Mouse (Mus musculus) lung, adult 2 months (tissue): ENCODE data around the gene Itga2b. TPM values are rescaled to one million over a fixed set of nuclear protein-coding genes. Genes with fewer than 3 reads are reported as not detected.
"Not testable (repeated sequence)": the region's sequence is repeated elsewhere in the genome, so short reads cannot be mapped to it uniquely, and the experiment has no call there.

ENCODE experiments used
- DNase-seq: peaks from one replicate; pipeline ENCODE4 v3.0.0; 2022
- H3K4me1 ChIP-seq: fragments of 200-500 bp; 2 replicates; pipeline ENCODE4 v1.6.1; 2011; ENCODE audit warnings: low read length; ENCODE audit not compliant: control insufficient read depth, insufficient read depth
- H3K4me3 ChIP-seq: fragments of 200-500 bp; replicated peaks from 2 replicates; pipeline ENCODE3; 2011; ENCODE audit warnings: low read depth, mild to moderate bottlenecking, control low read depth, low read length; ENCODE audit errors: extremely low read depth
- CTCF ChIP-seq: fragments of 200-500 bp; IDR thresholded peaks from 2 replicates; pipeline ENCODE4 v1.5.1; 2011; ENCODE audit warnings: mild to moderate bottlenecking, low read length, control low read depth; ENCODE audit not compliant: insufficient read depth
- POLR2A ChIP-seq: fragments of 200-500 bp; IDR thresholded peaks from 2 replicates; pipeline ENCODE4 v1.6.1; 2011; ENCODE audit warnings: low read depth, mild to moderate bottlenecking, control low read depth, low read length, borderline replicate concordance; ENCODE audit errors: extremely low read depth
- WGBS: fragments of 180-500 bp; shearing (Covaris S2); methylation state at CpG from one replicate; pipeline ENCODE4 v1.1.7; 2018; 5-methylcytosine and 5-hydroxymethylcytosine counted together
- polyA plus RNA-seq: library from polyadenylated mRNA; depleted of rRNA; stranded (reverse); fragments of >200 nt; gene quantifications from 2 replicates; pipeline ENCODE4 v1.2.3, GENCODE M21; 2012

Itga2b gene
- polyA plus RNA-seq, 1 experiment = 14.9 TPM

DNA sequence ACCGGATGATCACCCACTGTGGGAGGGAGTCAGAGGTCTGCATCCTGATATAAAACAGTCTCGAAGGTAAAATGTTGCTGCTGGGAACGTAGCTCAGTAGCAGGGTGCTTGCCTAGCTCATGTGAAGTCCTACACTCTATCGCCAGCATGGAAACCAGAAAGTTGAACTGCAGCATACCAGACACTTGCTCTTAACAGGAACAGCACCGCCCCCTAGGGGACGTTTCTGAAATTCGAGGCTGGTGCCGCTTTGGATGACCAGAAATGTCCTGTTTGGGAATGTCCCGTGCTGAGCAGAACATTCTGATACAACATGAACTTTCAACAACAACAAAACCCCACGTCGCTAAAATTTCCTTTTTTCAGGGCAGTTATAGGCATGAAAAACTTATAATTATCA, 58.2 kb downstream of the Itga2b start:
- Histone ChIP-seq H3K4me3 (no peak overlapping the region), H3K4me1 (no peaks in the 10 kb centered on the region)
- TF ChIP-seq POLR2A (no peak), CTCF (peak; percentile 93)
- DNase-seq = peak; percentile 87
- 4% methylated on average over 11 of the region's 11 CpGs for WGBS

DNA sequence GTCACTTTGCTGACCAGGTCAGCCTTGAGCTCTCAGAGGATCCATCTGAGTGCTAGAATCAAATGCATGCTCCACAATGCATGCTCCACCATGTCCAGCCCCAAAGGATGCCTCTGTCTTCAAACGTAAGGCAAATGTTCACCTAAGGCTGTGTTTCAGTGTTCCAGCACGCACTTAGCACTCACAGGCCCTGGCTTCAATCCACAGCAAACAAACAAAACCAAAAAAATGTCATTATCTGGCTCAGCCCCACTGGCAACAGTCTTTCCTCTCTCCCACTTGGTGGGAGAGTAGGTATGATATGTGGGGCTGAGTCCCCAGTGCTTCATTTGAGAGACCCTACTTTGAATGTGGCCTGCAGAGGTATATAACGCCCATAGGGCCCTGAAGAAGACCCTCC, 58.9 kb downstream of the Itga2b start:
- no peak overlapping the region for H3K4me3 ChIP-seq
- WGBS = 43% methylated on average over 3 of the region's 3 CpGs
- H3K4me1 ChIP-seq = no peaks in the 10 kb centered on the region
- no peak for DNase-seq
- TF ChIP-seq POLR2A = no peak
- TF ChIP-seq CTCF = no peak

DNA sequence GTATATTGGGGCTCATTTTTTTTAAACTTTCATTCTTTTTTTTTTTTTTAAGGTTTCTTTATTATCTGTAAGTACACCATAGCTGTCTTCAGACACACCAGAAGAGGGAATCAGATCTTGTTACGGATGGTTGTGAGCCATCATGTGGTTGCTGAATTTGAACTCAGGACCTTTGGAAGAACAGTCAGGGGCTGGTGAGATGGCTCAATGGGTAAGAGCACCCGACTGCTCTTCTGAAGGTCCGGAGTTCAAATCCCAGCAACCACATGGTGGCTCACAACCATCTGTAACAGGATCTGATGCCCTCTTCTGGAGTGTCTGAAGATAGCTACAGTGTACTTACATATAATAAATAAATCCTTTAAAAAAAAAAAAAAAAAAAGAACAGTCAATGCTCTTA, 59.6 kb downstream of the Itga2b start:
- not testable (repeated sequence) for DNase-seq, H3K4me3 ChIP-seq, H3K4me1 ChIP-seq
- 88% methylated on average over 3 of the region's 3 CpGs for WGBS

DNA sequence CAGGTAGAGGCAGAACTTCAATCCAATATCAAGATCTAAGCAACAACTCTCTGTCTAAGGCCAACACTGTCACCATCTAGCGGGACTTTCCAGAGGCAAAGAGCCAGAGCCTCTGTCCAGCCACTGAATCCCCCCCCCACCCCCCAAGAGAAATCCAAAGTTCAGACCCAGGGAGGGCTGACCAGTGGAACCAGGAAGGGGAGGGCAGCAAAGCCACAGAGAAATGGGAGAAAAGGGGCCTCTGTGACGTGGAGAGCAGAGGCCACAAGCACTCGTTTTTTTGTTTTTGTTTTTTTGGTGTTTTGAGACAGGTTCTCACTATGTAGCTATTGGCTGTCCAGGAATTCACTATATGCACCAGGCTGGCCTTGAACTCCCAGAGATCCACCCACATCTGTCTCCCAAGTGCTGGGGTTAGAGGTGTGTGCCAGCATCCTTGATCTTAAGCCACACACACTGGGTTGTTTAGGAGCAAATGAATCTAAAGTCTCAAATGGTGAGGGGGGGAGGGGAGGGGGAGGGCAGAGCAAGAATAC, 60.1 kb downstream of the Itga2b start:
- TF ChIP-seq CTCF (no peak), POLR2A (no peak)
- Histone ChIP-seq H3K4me3 (no peak overlapping the region), H3K4me1 (no peaks in the 10 kb centered on the region)
- no peak for DNase-seq
- 79% methylated on average over 3 of the region's 3 CpGs for WGBS

DNA sequence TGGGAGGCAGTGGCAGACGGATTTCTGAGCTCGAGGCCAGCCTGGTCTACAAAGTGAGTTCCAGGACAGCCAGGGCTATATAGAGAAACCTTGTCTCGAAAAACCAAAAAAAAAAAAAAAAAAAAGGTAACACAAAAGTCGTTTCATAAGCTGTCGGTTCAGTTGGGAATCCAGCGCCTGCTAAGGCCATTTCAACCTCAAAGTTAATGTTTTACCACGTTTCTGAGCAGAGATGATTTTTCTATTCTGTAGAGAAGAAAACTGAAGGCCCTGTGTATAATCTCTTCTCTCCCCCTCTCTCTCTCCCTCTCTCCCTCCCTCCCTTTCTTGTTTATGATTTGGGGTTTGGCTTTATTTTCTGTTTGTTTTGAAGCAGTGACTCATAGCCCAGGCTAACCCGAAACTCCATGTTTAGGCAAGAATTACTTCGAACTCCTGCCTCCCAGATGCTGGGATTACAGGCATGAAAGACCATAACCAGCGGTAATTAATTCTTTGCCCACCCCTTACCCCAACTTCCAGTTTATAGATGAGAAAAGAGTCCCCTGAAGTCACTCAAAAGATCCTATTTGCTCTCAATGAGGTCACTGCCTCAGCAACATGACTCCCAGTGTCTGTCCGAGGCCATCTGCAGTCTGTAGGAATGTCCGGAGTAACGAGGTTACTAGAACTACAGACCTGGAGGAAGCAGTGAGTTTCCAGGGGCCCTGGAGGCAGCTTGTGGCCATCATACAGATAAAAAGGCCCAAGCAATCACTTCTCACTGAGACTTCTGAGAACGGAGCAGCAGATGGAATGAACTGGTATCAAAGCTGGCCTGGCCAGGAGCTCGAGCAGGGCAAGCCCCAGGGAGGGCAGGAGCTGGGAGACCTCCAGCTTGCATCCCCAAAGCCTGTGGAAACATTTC, 60.8 kb downstream of the Itga2b start:
- no peak for DNase-seq
- Histone ChIP-seq H3K4me1 (no peaks in the 10 kb centered on the region), H3K4me3 (peak overlapping the region; percentile 25)
- WGBS = 37% methylated on average over 15 of the region's 15 CpGs
- no peak for TF ChIP-seq CTCF
- TF ChIP-seq POLR2A = no peak

DNA sequence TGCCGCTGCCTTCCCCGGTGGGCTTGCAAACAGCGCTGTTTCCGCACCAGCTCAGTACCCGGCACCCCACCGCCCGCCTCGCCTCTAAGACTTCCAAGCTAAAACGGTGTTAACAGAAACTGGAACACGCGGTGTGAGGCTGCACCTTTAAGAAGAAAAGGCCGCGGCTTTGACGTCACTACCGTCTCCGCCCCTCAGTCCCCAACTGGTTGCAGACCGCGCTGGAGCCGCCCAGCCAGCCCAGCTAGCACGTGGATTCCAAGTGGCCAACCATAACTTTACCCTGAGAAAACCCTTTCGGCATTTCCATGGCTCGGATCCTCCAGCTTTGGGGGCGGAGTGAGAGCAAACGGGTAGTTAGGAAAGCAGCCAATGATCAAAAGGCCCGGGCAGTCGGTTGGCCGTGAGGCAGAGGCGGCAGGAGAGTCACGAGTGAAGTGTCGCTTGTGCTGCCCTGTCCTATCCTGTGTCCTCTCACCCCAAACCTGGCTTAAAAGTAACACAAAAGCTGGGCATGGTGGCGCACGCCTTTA, 61.5 kb downstream of the Itga2b start:
- TF ChIP-seq CTCF (no peak), POLR2A (peak; percentile 51; the same call in 1 of the 2 replicates)
- Histone ChIP-seq H3K4me1 (no peaks in the 10 kb centered on the region), H3K4me3 (peak overlapping the region; percentile 65)
- WGBS = under 1% methylated on average over 32 of the region's 32 CpGs
- peak; percentile 95 for DNase-seq

DNA sequence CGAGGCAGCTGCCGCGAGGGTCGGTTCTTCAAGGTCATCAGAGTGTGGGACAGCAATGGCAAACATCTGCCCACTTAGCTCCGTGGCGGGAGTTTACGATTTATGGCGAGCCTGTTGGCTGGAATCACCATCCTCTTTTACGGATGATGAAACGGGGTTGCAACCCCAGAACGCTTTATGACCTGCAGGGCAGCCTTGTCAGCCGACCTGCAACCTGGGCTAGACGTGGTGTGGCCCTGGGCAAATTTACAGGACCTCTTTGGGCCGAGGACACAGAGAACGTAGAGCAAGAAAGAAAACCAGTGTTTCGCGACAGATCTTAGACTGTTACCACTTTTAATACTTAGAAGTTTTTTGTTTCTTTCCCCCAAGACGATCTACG, 62.1 kb downstream of the Itga2b start, which contains the start of gene Slc25a39:
Gene Slc25a39 (minus strand): TSS at position 113 of the 382 bp plus-strand sequence.
- under 1% methylated on average over 19 of the region's 19 CpGs for WGBS
- Histone ChIP-seq H3K4me3 (peak within 1 kb of the TSS; percentile 84), H3K4me1 (no peaks in the 10 kb centered on the region)
- TF ChIP-seq CTCF = no peak
- TF ChIP-seq POLR2A = no peak
- DNase-seq = no peak

DNA sequence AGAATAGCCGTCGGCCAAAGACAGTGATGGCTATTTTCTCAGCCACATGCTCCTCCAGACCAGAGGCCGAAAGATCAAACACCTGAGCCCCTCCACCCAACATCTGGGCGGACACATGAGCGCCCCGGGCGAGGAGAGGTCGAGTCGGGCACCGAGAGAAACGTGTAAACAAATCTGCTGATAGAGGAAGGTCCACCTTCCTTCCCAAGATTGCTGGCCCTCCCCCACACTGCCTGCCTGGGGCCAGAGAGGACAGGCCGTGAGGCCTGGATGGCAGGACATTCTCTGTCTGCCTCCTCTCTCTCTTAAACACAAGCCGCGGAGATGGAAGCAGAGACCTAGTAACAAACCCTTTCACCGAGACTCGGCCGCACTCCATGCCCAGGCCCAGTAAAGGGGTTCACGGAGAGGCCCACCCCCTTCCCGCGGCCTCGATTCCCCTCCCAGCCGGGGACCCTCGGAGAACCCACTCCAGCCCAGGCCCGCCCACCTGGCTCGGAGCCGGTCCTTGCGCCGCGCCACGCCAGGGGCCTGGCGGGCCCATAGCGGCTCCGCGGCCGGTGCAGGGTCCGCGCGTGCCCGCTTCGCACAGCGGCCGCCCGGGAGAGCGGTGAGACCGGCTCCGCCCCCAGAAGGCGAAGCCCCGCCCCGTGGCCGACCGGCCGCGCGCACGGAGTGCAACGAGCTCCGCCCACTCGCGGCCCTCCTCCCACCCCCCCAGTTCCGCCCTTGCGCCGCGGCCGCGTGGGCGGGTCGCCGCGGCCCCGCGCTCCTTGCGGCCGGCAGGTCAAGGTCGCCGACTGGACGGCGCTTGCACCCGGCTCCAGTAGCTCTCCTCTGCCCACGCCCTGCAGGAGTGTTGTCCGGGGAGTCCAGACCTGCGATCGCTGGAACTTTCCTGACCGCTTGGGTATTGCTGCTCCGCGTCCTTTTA, 62.8 kb downstream of the Itga2b start:
- Histone ChIP-seq H3K4me3 (peak overlapping the region; percentile 84), H3K4me1 (no peaks in the 10 kb centered on the region)
- no peak for TF ChIP-seq CTCF
- peak; percentile 39; the same call in 1 of the 2 replicates for TF ChIP-seq POLR2A
- under 1% methylated on average over 85 of the region's 85 CpGs for WGBS
- peak; percentile 92 for DNase-seq

DNA sequence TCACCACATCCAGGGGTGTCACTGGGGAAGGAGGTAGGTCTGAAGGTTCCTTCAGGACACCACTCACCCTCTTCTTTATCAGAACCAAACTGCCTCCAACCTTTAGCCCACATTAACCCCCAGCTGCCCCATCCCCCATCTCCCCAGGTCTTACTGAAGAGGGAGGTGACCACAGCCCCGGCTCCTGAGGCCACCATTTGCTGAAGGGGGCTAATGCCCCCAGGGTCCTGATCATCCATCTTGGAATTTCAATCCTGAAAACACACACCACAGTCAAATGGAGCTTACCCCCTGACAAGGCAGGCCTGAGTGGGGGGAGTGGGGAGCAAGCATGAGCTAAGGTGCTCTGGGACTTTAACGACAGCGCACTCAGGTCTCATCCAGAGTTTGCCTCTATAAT, 63.5 kb downstream of the Itga2b start:
- TF ChIP-seq CTCF = no peak
- TF ChIP-seq POLR2A = no peak
- WGBS = 19% methylated on average over 3 of the region's 3 CpGs
- no peak for DNase-seq

More for the DNA sequence above, 63.5 kb downstream of the Itga2b start:
- Histone ChIP-seq H3K4me3 (no peak overlapping the region), H3K4me1 (no peaks in the 10 kb centered on the region)
